Mouse (Mus musculus) erythroblast, embryonic 14.5 days (primary cell): ENCODE results near the gene Tmem45a. TPM values are rescaled to one million over a fixed set of nuclear protein-coding genes. Genes with fewer than 3 reads are reported as not detected.
A peak's percentile ranks its signal among the peaks of the same experiment; 100 is the strongest.

Experiments
- H3K27me3 ChIP-seq: 2 replicates; pipeline ENCODE4 v1.6.1; 2012; ENCODE audit warnings: inconsistent platforms; ENCODE audit not compliant: control insufficient read depth
- H3K36me3 ChIP-seq: 2 replicates; pipeline ENCODE4 v1.6.1; 2012; ENCODE audit warnings: mild to moderate bottlenecking, inconsistent platforms; ENCODE audit not compliant: control insufficient read depth
- H3K4me1 ChIP-seq: 2 replicates; pipeline ENCODE4 v1.6.1; 2012; ENCODE audit warnings: inconsistent platforms; ENCODE audit not compliant: control insufficient read depth
- H3K4me3 ChIP-seq: replicated peaks from 2 replicates; pipeline ENCODE3; 2012; ENCODE audit warnings: moderate library complexity, mild to moderate bottlenecking, inconsistent platforms
- H3K9me3 ChIP-seq: 2 replicates; pipeline ENCODE4 v1.6.1; 2012; ENCODE audit warnings: low read length, inconsistent platforms, mixed read lengths; ENCODE audit not compliant: control insufficient read depth
- GATA1 ChIP-seq: IDR thresholded peaks from 2 replicates; pipeline ENCODE4 v1.6.1; 2012; ENCODE audit warnings: low read length, inconsistent platforms, mixed read lengths
- TAL1 ChIP-seq: IDR thresholded peaks from 3 replicates; pipeline ENCODE4 v1.6.1; 2012; ENCODE audit warnings: low read length, inconsistent platforms, mixed read lengths
- polyA plus RNA-seq: library from polyadenylated mRNA; stranded (reverse); fragments of >175 nt; gene quantifications from 2 replicates; pipeline ENCODE4 v1.2.3, GENCODE M21; 2012

Gene Tmem45a
- polyA plus RNA-seq, 1 experiment: not detected

DNA sequence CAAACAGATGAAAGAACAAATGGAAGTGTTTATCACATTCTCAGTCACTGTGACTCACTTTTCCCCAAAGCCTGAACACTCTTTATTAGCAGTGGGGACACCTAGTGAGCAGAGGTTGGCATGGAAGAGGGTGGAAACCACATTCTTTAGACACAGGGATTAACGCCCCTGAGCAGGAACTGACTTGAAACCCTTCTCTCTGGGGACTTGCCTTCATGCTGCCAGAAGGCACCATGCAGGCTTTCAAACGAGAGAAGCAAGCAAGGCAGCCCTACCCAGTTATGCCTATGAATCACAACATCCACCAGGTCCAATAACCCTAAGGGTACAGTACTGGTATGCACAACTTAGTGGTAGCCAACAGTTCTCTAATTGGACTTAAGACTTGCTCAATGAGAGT, 12.6 kb downstream of the Tmem45a start:
- no peaks in the 10 kb centered on the region for H3K9me3 ChIP-seq
- no peaks in the 10 kb centered on the region for H3K27me3 ChIP-seq
- peaks cover 3% of the 10 kb centered on the region; the same call in 1 of the 2 replicates for H3K4me1 ChIP-seq
- H3K36me3 ChIP-seq: no peaks in the 10 kb centered on the region
- TF ChIP-seq GATA1: no peak
- no peak for TF ChIP-seq TAL1
- H3K4me3 ChIP-seq: no peak overlapping the region

DNA sequence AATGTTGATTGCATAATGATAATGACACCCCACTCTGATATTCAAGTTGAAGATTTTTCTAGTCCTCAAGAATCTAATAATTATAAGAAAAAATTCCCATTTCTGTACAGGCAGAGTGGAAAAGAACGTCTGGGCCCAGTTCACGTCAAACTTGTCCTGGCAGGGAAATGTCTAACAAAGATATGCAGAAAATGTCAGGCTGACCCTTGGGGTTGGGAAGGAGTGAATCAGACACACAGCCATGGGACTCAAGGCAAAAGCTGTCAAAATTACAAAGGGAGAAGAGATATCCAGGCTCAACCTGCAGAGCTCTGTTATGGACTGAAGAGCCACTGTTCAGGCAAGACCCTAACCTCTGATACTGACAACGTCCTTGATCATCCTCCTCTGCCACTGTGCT, 15.5 kb downstream of the Tmem45a start:
- peaks cover 3% of the 10 kb centered on the region; the same call in 1 of the 2 replicates for H3K4me1 ChIP-seq
- no peaks in the 10 kb centered on the region for H3K36me3 ChIP-seq
- H3K27me3 ChIP-seq: no peaks in the 10 kb centered on the region
- no peak for TF ChIP-seq TAL1
- TF ChIP-seq GATA1: no peak
- H3K9me3 ChIP-seq: no peaks in the 10 kb centered on the region
- no peak overlapping the region for H3K4me3 ChIP-seq

DNA sequence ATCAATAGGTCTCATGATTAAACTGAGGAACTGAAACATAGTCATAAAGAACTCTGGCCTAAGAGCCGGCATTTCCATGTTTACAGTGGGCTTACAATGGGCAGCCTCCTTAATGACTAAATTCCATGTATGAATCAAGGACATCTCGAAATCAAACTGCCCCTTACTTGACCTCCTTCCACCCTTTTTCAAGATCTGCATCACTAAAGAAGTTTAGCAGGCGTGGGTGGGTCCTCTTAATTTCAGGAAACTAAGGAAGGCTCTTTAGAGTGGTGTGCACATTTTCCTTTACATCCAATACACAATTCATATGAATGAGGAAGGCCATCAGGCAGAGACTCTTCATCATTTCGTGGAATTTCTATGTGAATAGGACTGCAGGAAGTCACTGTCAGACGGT, 17.6 kb downstream of the Tmem45a start:
- TF ChIP-seq TAL1: no peak
- TF ChIP-seq GATA1: no peak
- peaks cover 3% of the 10 kb centered on the region; the same call in 1 of the 2 replicates for H3K4me1 ChIP-seq

DNA sequence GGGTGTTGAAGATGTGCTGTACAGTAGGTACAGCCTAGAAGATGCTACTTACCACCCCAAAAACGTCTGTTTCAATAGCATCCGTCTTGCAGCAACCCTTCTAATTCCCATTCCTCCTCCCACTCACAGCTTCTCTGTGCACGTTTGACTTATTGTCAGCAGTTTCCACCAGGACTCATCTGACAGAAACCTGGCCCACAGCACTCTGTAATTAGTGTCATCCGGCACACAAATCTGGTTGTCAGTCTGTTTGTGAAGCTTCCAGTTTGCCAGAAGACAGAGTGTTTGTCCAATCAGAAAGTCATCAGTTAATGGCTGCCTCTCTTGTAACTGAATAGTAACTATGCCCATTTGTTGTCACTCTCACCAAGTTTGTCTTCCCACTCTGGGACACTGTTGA, 18.4 kb downstream of the Tmem45a start:
- Histone ChIP-seq H3K4me3 (no peak overlapping the region), H3K36me3 (no peaks in the 10 kb centered on the region), H3K27me3 (no peaks in the 10 kb centered on the region), H3K4me1 (peaks cover 3% of the 10 kb centered on the region; the same call in 1 of the 2 replicates), H3K9me3 (no peaks in the 10 kb centered on the region)
- TF ChIP-seq TAL1 (no peak), GATA1 (no peak)

More for the DNA sequence above, 17.6 kb downstream of the Tmem45a start:
- Histone ChIP-seq H3K36me3 (no peaks in the 10 kb centered on the region), H3K9me3 (no peaks in the 10 kb centered on the region), H3K4me3 (no peak overlapping the region), H3K27me3 (no peaks in the 10 kb centered on the region)

DNA sequence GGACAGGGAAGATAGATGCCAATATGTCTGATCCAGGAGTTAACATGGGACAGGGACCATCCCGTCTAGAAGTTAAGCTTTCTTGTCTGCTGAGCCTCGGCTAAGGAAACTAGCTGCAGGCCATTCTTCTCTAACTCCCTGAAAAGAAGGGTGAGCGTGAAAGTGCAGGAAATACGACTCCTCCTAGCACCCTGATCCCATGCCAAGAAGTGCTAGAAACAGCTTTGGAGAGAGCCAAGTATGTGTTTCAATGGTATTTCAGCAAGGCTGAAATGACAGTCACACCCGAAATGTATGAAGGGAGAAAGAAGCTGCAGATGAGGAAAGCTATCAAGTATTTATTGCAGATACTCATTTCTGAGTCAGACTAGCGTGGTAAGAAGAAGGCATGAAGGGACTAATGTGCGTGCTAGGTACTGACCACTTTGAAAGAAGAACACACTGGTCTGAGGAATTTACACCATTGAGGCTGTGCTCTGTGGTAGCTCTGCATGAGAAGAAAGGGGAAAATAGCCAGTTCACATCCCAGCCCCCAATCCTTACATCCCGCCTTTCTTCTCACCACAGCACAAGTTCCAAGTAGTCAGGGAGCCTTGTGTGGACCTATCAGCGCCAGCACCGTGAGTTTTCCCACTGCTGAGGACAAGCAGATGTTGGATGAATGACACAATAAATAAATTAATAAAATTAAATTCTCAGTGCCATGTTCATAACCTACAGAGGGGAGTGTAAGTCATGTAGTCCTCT, 33.0 kb downstream of the Tmem45a start:
- H3K36me3 ChIP-seq: no peaks in the 10 kb centered on the region
- TF ChIP-seq GATA1: no peak
- TF ChIP-seq TAL1: no peak
- no peaks in the 10 kb centered on the region for H3K27me3 ChIP-seq
- H3K4me3 ChIP-seq: no peak overlapping the region
- no peaks in the 10 kb centered on the region for H3K4me1 ChIP-seq
- H3K9me3 ChIP-seq: no peaks in the 10 kb centered on the region

DNA sequence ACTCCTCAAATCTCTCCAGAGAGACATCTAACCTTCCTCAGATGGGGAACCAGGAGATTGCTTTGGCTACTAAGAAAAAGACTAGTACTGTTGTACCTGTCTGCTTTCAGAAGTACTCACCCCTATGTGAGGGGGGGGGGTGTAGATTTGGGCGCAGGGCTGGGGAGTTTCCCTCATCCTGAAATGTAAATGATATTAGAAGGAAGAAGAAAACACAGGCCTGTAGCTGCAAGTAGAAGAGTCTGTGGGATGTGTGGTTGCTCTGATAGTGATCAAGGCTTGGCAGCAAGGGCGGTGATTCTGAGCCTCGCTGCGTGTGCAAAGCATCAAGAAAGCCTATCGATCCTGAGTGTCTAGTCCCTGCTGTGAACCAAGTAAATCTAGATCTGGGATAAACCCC, 43.0 kb downstream of the Tmem45a start:
- Histone ChIP-seq H3K9me3 (no peaks in the 10 kb centered on the region), H3K27me3 (no peaks in the 10 kb centered on the region), H3K36me3 (no peaks in the 10 kb centered on the region), H3K4me1 (no peaks in the 10 kb centered on the region; the same call in 1 of the 2 replicates), H3K4me3 (no peak overlapping the region)
- no peak for TF ChIP-seq TAL1
- TF ChIP-seq GATA1: no peak

DNA sequence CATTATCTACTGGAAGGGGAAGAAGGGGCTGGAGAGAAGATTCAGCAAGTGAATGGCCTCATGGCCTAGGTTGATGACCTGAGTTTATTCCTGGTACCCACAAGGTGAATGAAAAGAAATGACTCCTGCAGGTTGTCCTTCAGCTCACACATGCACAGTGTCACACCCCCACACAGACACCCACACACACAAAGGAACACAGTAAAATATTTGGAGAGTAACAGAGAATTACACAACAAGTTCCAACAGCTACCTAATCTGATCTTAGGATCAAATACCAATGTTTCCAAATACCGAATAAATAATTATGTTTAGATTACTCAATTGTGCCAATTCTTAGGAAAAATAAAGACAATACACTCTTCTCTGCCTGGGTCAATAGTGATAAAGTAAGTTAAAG, 52.7 kb downstream of the Tmem45a start:
- no peaks in the 10 kb centered on the region for H3K36me3 ChIP-seq

DNA sequence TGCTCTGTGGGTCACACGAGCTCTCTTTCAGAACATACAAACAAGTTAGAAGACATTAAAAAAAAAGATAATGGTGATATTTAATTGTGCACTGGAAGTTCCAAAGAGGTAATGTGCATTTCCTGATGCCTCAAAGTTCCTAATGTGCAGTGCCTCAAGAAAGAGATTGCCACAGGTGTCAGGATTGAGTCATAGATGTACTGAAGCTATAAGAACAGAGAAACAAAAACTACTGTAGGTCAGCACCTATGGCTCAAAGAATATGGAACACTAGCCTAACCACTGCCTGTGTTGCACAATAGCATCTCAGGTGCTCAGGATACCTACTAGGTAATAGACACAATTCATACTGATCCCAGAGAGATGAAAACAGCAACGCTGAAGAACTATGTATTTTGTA, 54.0 kb downstream of the Tmem45a start:
- Histone ChIP-seq H3K4me1 (no peaks in the 10 kb centered on the region), H3K27me3 (no peaks in the 10 kb centered on the region), H3K4me3 (no peak overlapping the region), H3K36me3 (no peaks in the 10 kb centered on the region), H3K9me3 (no peaks in the 10 kb centered on the region)
- no peak for TF ChIP-seq GATA1
- TF ChIP-seq TAL1: no peak

More for the DNA sequence above, 52.7 kb downstream of the Tmem45a start:
- Histone ChIP-seq H3K4me3 (no peak overlapping the region), H3K4me1 (no peaks in the 10 kb centered on the region), H3K27me3 (no peaks in the 10 kb centered on the region), H3K9me3 (no peaks in the 10 kb centered on the region)
- no peak for TF ChIP-seq GATA1
- TF ChIP-seq TAL1: no peak

DNA sequence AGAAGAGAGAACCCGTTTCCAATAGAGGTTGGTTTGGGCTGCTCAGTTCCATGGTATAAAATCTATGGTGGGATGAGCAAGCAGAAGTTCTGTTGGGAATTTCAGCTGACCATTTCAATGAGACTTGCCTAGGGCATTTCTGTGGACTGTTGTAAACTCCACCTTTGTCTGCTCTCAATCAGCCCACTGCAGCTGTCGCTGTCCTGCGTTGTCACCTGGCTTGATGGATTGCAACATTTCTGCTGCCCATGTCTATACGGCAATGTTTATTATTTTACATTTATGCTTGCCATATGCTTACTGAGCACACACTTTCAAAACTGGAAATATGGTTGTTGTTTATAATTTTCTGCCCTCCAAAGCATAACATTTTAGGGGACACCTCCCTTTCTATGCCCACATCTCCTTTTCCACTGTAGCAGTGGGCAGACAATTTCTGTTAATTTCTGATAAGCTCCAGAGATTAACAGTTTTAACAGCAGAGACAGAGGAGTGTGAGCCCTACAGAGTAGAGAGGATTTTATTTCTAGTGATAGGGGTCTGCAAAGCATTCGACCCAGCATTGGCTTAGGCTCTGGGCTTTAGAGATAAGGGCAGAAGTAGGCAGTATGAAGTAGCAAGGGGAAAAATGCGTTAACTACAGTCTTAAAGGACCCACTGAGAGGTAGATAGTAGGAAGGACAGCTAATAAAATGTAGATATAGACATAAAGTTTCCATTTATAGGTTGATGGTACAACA, 84.4 kb downstream of the Tmem45a start:
- H3K9me3 ChIP-seq: no peaks in the 10 kb centered on the region
- H3K4me3 ChIP-seq: peak overlapping the region; percentile 10
- peaks cover 46% of the 10 kb centered on the region for H3K4me1 ChIP-seq
- H3K36me3 ChIP-seq: no peaks in the 10 kb centered on the region
- TF ChIP-seq TAL1: peak; percentile 51; the same call in 2 of the 3 replicates
- peak; percentile 19; the same call in 1 of the 2 replicates for TF ChIP-seq GATA1
- no peaks in the 10 kb centered on the region for H3K27me3 ChIP-seq
